ENCODE assay signal across 45 mouse cellular contexts in the genomic region with DNA sequence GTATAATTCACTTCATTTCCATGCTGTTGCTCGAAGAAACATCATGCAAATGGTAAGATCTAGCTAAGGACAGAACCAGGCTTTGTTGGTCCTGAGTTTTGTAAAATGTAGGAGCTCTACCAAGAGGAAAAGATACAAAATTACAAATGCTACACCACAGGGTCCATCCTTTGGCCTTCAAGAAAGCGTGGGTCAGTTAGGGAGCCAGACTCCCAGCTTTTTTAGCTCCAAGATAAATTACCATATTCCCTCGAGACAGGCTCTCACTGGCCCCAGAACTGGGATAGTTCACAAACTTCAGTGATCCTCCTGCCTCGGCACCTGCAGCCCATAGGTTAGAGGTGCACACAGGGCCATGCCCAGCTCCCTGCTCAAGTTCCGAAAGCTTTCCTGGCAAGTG. TPM values are rescaled to one million over a fixed set of nuclear protein-coding genes. Genes with fewer than 3 reads are reported as not detected.
"Had no signal": no experiment of that assay in that cellular context is flagged by ENCODE, and none has a peak within 500 bp of the region (broad histone marks: within the 10 kb centered on the region; RNA-seq: fewer than 3 reads in every experiment).

No protein-coding gene starts in this region.

- H3K4me3 ChIP-seq: left cerebral cortex, adult 2 months; limb, embryonic 10.5 days; limb, embryonic 12.5 days; limb, embryonic 13.5 days; limb, embryonic 15.5 days; liver, embryonic 12.5 days; liver, embryonic 13.5 days; liver, embryonic 15.5 days; lung, embryonic 15.5 days; megakaryocyte, embryonic 14.5 days; midbrain, embryonic 12.5 days; midbrain, embryonic 13.5 days; midbrain, embryonic 15.5 days; myocyte had no signal

- H3K4me1 ChIP-seq: limb, embryonic 10.5 days; limb, embryonic 12.5 days; limb, embryonic 13.5 days; limb, embryonic 15.5 days; liver, embryonic 13.5 days; liver, embryonic 15.5 days; lung, embryonic 15.5 days; megakaryocyte, embryonic 14.5 days; midbrain, embryonic 13.5 days; midbrain, embryonic 15.5 days had no signal

- H3K27me3 ChIP-seq: limb, embryonic 12.5 days; limb, embryonic 13.5 days; limb, embryonic 15.5 days; liver, embryonic 13.5 days; liver, embryonic 15.5 days; lung, embryonic 15.5 days; midbrain, embryonic 12.5 days; midbrain, embryonic 13.5 days; midbrain, embryonic 15.5 days had no signal

- H3K9me3 ChIP-seq: limb, embryonic 10.5 days; limb, embryonic 15.5 days; liver, embryonic 12.5 days; liver, embryonic 13.5 days; liver, embryonic 15.5 days; lung, embryonic 15.5 days; megakaryocyte, embryonic 14.5 days; midbrain, embryonic 12.5 days; midbrain, embryonic 13.5 days; midbrain, embryonic 15.5 days had no signal

- DNase-seq: left cerebral cortex, postnatal 4 days; liver; liver, embryonic 13.5 days; liver, postnatal 0 days; lung, adult 18-20 months; lung, adult 2 months; lung, embryonic 14.5 days; lung, postnatal 10 days; lung, postnatal 14 days; lung, postnatal 36 days; lung, postnatal 4 days; midbrain, embryonic 14.5 days had no signal

- ATAC-seq: liver, embryonic 12.5 days; liver, postnatal 0 days; lung, postnatal 0 days; midbrain, embryonic 13.5 days; midbrain, embryonic 15.5 days; midbrain, embryonic 16.5 days had no signal

- H3K9ac ChIP-seq: limb, embryonic 12.5 days; limb, embryonic 13.5 days; limb, embryonic 15.5 days; liver, embryonic 12.5 days; liver, embryonic 13.5 days; liver, embryonic 14.5 days; liver, embryonic 15.5 days; liver, postnatal 0 days; lung, embryonic 14.5 days; lung, embryonic 15.5 days; midbrain, embryonic 12.5 days; midbrain, embryonic 13.5 days; midbrain, embryonic 15.5 days had no signal

- H3K27ac ChIP-seq: left cerebral cortex, adult 2 months; limb, embryonic 10.5 days; limb, embryonic 12.5 days; limb, embryonic 13.5 days; limb, embryonic 15.5 days; liver, embryonic 12.5 days; liver, embryonic 13.5 days; liver, embryonic 14.5 days; liver, embryonic 15.5 days; lung, embryonic 15.5 days; macrophage; midbrain, embryonic 12.5 days; midbrain, embryonic 13.5 days; midbrain, embryonic 15.5 days had no signal

- H3K4me2 ChIP-seq: limb, embryonic 12.5 days; limb, embryonic 13.5 days; limb, embryonic 15.5 days; liver, embryonic 11.5 days; liver, embryonic 12.5 days; liver, embryonic 13.5 days; liver, embryonic 15.5 days; lung, embryonic 14.5 days; lung, embryonic 15.5 days; midbrain, embryonic 11.5 days; midbrain, embryonic 12.5 days; midbrain, embryonic 13.5 days; midbrain, embryonic 15.5 days had no signal

- H3K36me3 ChIP-seq: limb, embryonic 10.5 days; limb, embryonic 12.5 days; limb, embryonic 13.5 days; limb, embryonic 15.5 days; liver, embryonic 12.5 days; liver, embryonic 13.5 days; liver, embryonic 15.5 days; lung, embryonic 15.5 days; midbrain, embryonic 12.5 days; midbrain, embryonic 13.5 days; midbrain, embryonic 15.5 days had no signal

RNA-seq across cellular contexts. Expression of gene Olfr49, which starts 39.7 kb away (rescaled TPM):
- total RNA-seq: left cerebral cortex, adult 2 months; left cerebral cortex, adult 8-10 months; left cerebral cortex, postnatal 10 days; left cerebral cortex, postnatal 14 days; left cerebral cortex, postnatal 25 days; left cerebral cortex, postnatal 36 days; left cerebral cortex, postnatal 4 days; liver, adult 2 months; megakaryocyte progenitor cell, adult 5-6 weeks; megakaryocyte-erythroid progenitor cell, adult 5-6 weeks; midbrain, postnatal 0 days; monocyte, adult 5-6 weeks had no signal
- polyA plus RNA-seq: limb, embryonic 10.5 days; limb, embryonic 11.5 days; limb, embryonic 12.5 days; limb, embryonic 13.5 days; limb, embryonic 14.5 days; limb, embryonic 15.5 days; liver, adult 2 months; liver, embryonic 11.5 days; liver, embryonic 12.5 days; liver, embryonic 13.5 days; liver, embryonic 14.5 days; liver, embryonic 15.5 days; liver, embryonic 16.5 days; liver, postnatal 0 days; lung, adult 2 months; lung, embryonic 14.5 days; lung, embryonic 15.5 days; lung, embryonic 16.5 days; macrophage; midbrain, embryonic 11.5 days; midbrain, embryonic 12.5 days; midbrain, embryonic 13.5 days; midbrain, embryonic 14.5 days; midbrain, embryonic 15.5 days; midbrain, embryonic 16.5 days; midbrain, postnatal 0 days; myocyte had no signal
